In the genomic region with DNA sequence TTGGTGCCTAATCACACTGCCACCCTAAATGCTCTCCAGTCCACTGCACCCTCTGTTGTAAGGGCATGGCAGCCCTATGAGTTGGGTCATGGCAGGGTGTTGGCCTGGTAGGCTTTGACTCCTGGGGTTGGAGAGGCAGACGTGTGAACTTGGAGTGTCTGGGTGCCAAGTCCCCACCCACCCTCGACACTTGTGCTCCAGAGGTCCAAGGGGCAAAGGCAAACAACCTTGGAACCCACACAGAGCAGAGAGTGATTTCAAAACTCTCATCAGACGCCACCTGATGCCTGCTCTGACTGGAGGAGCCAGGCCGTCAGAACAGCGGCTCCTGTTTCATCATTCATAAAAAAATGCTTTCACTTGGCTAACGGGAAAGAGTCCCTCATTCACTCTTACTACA, we compare ENCODE assay signal across 19 mouse cellular contexts.
A peak's percentile ranks its signal among the peaks of the same experiment; 100 is the strongest.
DNase-seq lines count a peak whose midpoint lies in the region; ATAC-seq lines count a peak whose summit lies in the region.
"Had no signal": no experiment of that assay in that cellular context is flagged by ENCODE, and none has a peak within 500 bp of the region (broad histone marks: within the 10 kb centered on the region; RNA-seq: fewer than 3 reads in every experiment).

No protein-coding gene starts in this region.

- H3K27me3 ChIP-seq in kidney, embryonic 14.5 days (ENCODE audit: control insufficient read depth, insufficient read depth, low read length): no peaks in the 10 kb centered on the region
- no peaks in the 10 kb centered on the region for H3K27me3 ChIP-seq in neural tube, embryonic 13.5 days
- no peaks in the 10 kb centered on the region for H3K27me3 ChIP-seq in neural tube, embryonic 15.5 days (replicated peaks)
- H3K27me3 ChIP-seq: embryonic facial prominence, embryonic 13.5 days; hindbrain, embryonic 15.5 days had no signal

- H3K9me3 ChIP-seq in kidney, embryonic 14.5 days (ENCODE audit: control insufficient read depth, low read length): no peaks in the 10 kb centered on the region
- H3K9me3 ChIP-seq in neural tube, embryonic 13.5 days: no peaks in the 10 kb centered on the region
- H3K9me3 ChIP-seq in neural tube, embryonic 15.5 days (replicated peaks): no peaks in the 10 kb centered on the region
- H3K9me3 ChIP-seq: embryonic facial prominence, embryonic 13.5 days; heart, embryonic 13.5 days; hindbrain, embryonic 15.5 days; midbrain, embryonic 13.5 days had no signal

- peak; percentile 83 for DNase-seq in kidney, adult 8-10 months
- DNase-seq in kidney, adult 9 months: peak; percentile 92
- no peak for DNase-seq in right cerebral cortex, adult 18-20 months
- DNase-seq: gastrocnemius, adult 2 months; heart, adult 11 months; heart, postnatal 36 days; right cerebral cortex, postnatal 14 days; thymus, postnatal 14 days had no signal

- H3K4me3 ChIP-seq in kidney, embryonic 14.5 days (ENCODE audit: low read length): no peak overlapping the region
- no peak overlapping the region for H3K4me3 ChIP-seq in neural tube, embryonic 13.5 days
- no peak overlapping the region for H3K4me3 ChIP-seq in neural tube, embryonic 15.5 days (replicated peaks)
- H3K4me3 ChIP-seq: embryonic facial prominence, embryonic 13.5 days; gastrocnemius, adult 2 months; heart, embryonic 13.5 days; hindbrain, embryonic 15.5 days; midbrain, embryonic 13.5 days had no signal

- H3K4me1 ChIP-seq in kidney, embryonic 14.5 days (ENCODE audit: control insufficient read depth, insufficient read depth, low read length): no peaks in the 10 kb centered on the region
- H3K4me1 ChIP-seq in neural tube, embryonic 13.5 days (replicated peaks): peaks cover 33% of the 10 kb centered on the region
- peaks cover 27% of the 10 kb centered on the region for H3K4me1 ChIP-seq in neural tube, embryonic 15.5 days
- H3K4me1 ChIP-seq: heart, embryonic 13.5 days had no signal

- H3K4me2 ChIP-seq in kidney, embryonic 14.5 days (replicated peaks; ENCODE audit: low read depth, low read length): no peak overlapping the region
- H3K4me2 ChIP-seq in neural tube, embryonic 13.5 days: no peak overlapping the region
- H3K4me2 ChIP-seq in neural tube, embryonic 15.5 days: no peak overlapping the region
- H3K4me2 ChIP-seq: embryonic facial prominence, embryonic 13.5 days; heart, embryonic 13.5 days; hindbrain, embryonic 15.5 days; midbrain, embryonic 13.5 days had no signal

- no peak overlapping the region for H3K27ac ChIP-seq in kidney, embryonic 14.5 days (ENCODE audit: low read depth, low read length)
- peak overlapping the region; percentile 55 for H3K27ac ChIP-seq in neural tube, embryonic 13.5 days (replicated peaks)
- H3K27ac ChIP-seq in neural tube, embryonic 15.5 days (replicated peaks): no peak overlapping the region
- H3K27ac ChIP-seq: embryonic facial prominence, embryonic 13.5 days; gastrocnemius, adult 2 months; heart, embryonic 13.5 days; hindbrain, embryonic 15.5 days; liver, embryonic 14.5 days; midbrain, embryonic 13.5 days had no signal

- no peak overlapping the region for H3K9ac ChIP-seq in kidney, embryonic 14.5 days (ENCODE audit: low read depth, low read length)
- no peak overlapping the region for H3K9ac ChIP-seq in neural tube, embryonic 13.5 days
- no peak overlapping the region for H3K9ac ChIP-seq in neural tube, embryonic 15.5 days (replicated peaks)
- H3K9ac ChIP-seq: embryonic facial prominence, embryonic 13.5 days; heart, embryonic 13.5 days; hindbrain, embryonic 15.5 days; liver, embryonic 14.5 days; midbrain, embryonic 13.5 days had no signal

- 41% methylated on average over 6 of the region's 6 CpGs for WGBS in kidney, embryonic 14.5 days
- WGBS in neural tube, embryonic 13.5 days: 63% methylated on average over 6 of the region's 6 CpGs
- 67% methylated on average over 6 of the region's 6 CpGs for WGBS in neural tube, embryonic 15.5 days

- ATAC-seq in kidney, embryonic 14.5 days (ENCODE audit: low FRiP score, low TSS enrichment): no peak
- no peak for ATAC-seq in neural tube, embryonic 13.5 days (ENCODE audit: low read depth)
- ATAC-seq in neural tube, embryonic 15.5 days (ENCODE audit: low FRiP score): no peak
- no peak for ATAC-seq in megakaryocyte-erythroid progenitor cell, adult 5-6 weeks (replicated peaks; ENCODE audit: low FRiP score, low TSS enrichment, poor library complexity, severe bottlenecking)
- ATAC-seq: activated CD4-positive, CD25-positive, alpha-beta regulatory T cell, adult 4 months; midbrain, embryonic 13.5 days; Patski had no signal

- no peaks in the 10 kb centered on the region for H3K36me3 ChIP-seq in kidney, embryonic 14.5 days (ENCODE audit: control insufficient read depth, insufficient read depth, low read length)
- no peaks in the 10 kb centered on the region for H3K36me3 ChIP-seq in neural tube, embryonic 13.5 days
- no peaks in the 10 kb centered on the region for H3K36me3 ChIP-seq in neural tube, embryonic 15.5 days
- H3K36me3 ChIP-seq: embryonic facial prominence, embryonic 13.5 days; heart, embryonic 13.5 days; hindbrain, embryonic 15.5 days; midbrain, embryonic 13.5 days had no signal
